ENCODE assay signal across 9 mouse cellular contexts in the genomic region with DNA sequence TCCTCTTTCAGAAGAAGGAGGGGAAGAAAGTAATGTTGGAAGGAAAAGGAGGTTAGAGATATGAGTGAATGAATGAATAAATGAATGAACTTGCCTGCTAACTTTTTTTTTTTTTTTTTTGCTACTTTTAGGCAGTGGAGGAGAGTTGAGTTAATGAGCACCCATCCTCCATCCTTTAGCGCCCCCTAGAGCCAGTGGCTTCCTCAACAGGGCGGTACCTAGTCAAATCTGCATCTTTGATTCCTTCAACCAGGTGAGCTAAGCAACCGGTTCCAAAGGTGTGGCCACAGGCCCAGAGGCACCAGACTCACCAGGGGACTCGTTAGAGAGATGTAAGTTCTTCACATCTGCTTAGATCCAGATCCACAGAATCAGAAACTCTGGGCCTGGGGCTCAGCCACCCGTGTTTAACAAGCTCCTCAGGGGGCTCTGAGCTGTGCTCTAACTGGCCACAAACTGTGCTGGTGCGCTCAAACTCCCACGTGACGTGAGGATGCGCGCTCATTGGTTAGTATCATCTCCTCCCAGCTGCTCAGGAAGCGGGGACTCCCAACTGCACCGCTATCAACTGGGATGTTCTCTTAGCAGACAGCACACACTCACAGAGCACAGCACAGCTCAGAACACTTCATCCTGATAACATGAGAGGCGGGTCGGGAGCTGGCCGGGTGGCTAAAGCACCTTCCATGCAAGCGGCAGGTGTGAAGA.
A peak's percentile ranks its signal among the peaks of the same experiment; 100 is the strongest.
DNase-seq lines count a peak whose midpoint lies in the region; ATAC-seq and TF ChIP-seq lines count a peak whose summit lies in the region.
"Had no signal": no experiment of that assay in that cellular context is flagged by ENCODE, and none has a peak within 500 bp of the region (broad histone marks: within the 10 kb centered on the region; RNA-seq: fewer than 3 reads in every experiment).

No protein-coding gene starts in this region.

- no peak overlapping the region for H3K4me3 ChIP-seq in embryonic facial prominence, embryonic 14.5 days (ENCODE audit: low read depth, low read length)
- no peak overlapping the region for H3K4me3 ChIP-seq in embryonic facial prominence, embryonic 10.5 days
- peak overlapping the region; percentile 23 for H3K4me3 ChIP-seq in megakaryocyte, embryonic 14.5 days (replicated peaks)
- H3K4me3 ChIP-seq in lung, adult 2 months (replicated peaks; ENCODE audit: extremely low read depth, low read depth, low read length) = no peak overlapping the region

- H3K27ac ChIP-seq in embryonic facial prominence, embryonic 14.5 days (replicated peaks; ENCODE audit: low read depth, low read length) = no peak overlapping the region
- H3K27ac ChIP-seq in embryonic facial prominence, embryonic 10.5 days (replicated peaks) = no peak overlapping the region

- DNase-seq in embryonic facial prominence, embryonic 14.5 days (ENCODE audit: low spot score) = no peak
- no peak for DNase-seq in embryonic facial prominence, embryonic 10.5 days (ENCODE audit: low spot score)
- DNase-seq in lung, adult 2 months = no peak
- peak; percentile 68 for DNase-seq in testis, postnatal 14 days (ENCODE audit: low spot score)
- no peak for DNase-seq in adrenal gland, postnatal 25 days
- no peak for DNase-seq in gastrocnemius, postnatal 14 days
- DNase-seq: layer of hippocampus, postnatal 36 days had no signal

- ATAC-seq in embryonic facial prominence, embryonic 14.5 days (ENCODE audit: low read depth) = peak; percentile 76; the same call in 1 of the 2 replicates
- no peak for ATAC-seq in megakaryocyte, adult 5-6 weeks (ENCODE audit: poor library complexity, severe bottlenecking)

- TF ChIP-seq POLR2A in lung, adult 2 months (IDR thresholded peaks at IDR 0.05; ENCODE audit: borderline replicate concordance, extremely low read depth, low read depth, low read length) = no peak

- no peak overlapping the region for H3K9ac ChIP-seq in embryonic facial prominence, embryonic 14.5 days (ENCODE audit: low read depth, low read length)

- intact Hi-C loops in gastrocnemius, postnatal 14 days (cut with DNase I; ENCODE audit: low total_unique reads) = no loop called here

- no peaks in the 10 kb centered on the region for H3K9me3 ChIP-seq in embryonic facial prominence, embryonic 14.5 days (ENCODE audit: control insufficient read depth, low read length)
- no peaks in the 10 kb centered on the region for H3K9me3 ChIP-seq in embryonic facial prominence, embryonic 10.5 days
- peaks cover 36% of the 10 kb centered on the region for H3K9me3 ChIP-seq in megakaryocyte, embryonic 14.5 days

- H3K27me3 ChIP-seq in embryonic facial prominence, embryonic 14.5 days (replicated peaks; ENCODE audit: control insufficient read depth, insufficient read depth, low read length) = no peaks in the 10 kb centered on the region
- no peaks in the 10 kb centered on the region for H3K27me3 ChIP-seq in embryonic facial prominence, embryonic 10.5 days (replicated peaks; ENCODE audit: low read depth, poor library complexity, severe bottlenecking)
- no peaks in the 10 kb centered on the region for H3K27me3 ChIP-seq in megakaryocyte, embryonic 14.5 days (replicated peaks)

- 59% methylated on average over 16 of the region's 16 CpGs for WGBS in embryonic facial prominence, embryonic 14.5 days
- 62% methylated on average over 16 of the region's 16 CpGs for WGBS in embryonic facial prominence, embryonic 10.5 days
- WGBS in lung, adult 2 months = 54% methylated on average over 16 of the region's 16 CpGs

- no peaks in the 10 kb centered on the region for H3K36me3 ChIP-seq in embryonic facial prominence, embryonic 14.5 days (ENCODE audit: control insufficient read depth, insufficient read depth, low read length)
- H3K36me3 ChIP-seq in embryonic facial prominence, embryonic 10.5 days (replicated peaks) = no peaks in the 10 kb centered on the region
- H3K36me3 ChIP-seq in megakaryocyte, embryonic 14.5 days (replicated peaks; ENCODE audit: low read length) = no peaks in the 10 kb centered on the region

- no peak overlapping the region for H3K4me2 ChIP-seq in embryonic facial prominence, embryonic 14.5 days (ENCODE audit: low read depth, low read length)

- H3K4me1 ChIP-seq in embryonic facial prominence, embryonic 14.5 days (ENCODE audit: control insufficient read depth, insufficient read depth, low read length) = no peaks in the 10 kb centered on the region
- peaks cover 8% of the 10 kb centered on the region for H3K4me1 ChIP-seq in embryonic facial prominence, embryonic 10.5 days
- peaks cover 4% of the 10 kb centered on the region; the same call in 1 of the 2 replicates for H3K4me1 ChIP-seq in megakaryocyte, embryonic 14.5 days
- H3K4me1 ChIP-seq in lung, adult 2 months (ENCODE audit: control insufficient read depth, insufficient read depth, low read length) = peaks cover 2% of the 10 kb centered on the region; the same call in 1 of the 2 replicates

- peak; percentile 52; the same call in 1 of the 2 replicates for TF ChIP-seq CTCF in lung, adult 2 months (IDR thresholded peaks at IDR 0.05; ENCODE audit: insufficient read depth, low read length)
